Mouse (Mus musculus): ENCODE measurements around the gene Nme1. TPM values are rescaled to one million over a fixed set of nuclear protein-coding genes. Genes with fewer than 3 reads are reported as not detected.

Nme1 gene
- polyA plus RNA-seq (2015; fragmentation: Nextera tagmentation; extraction: Ambion mirVana), result 136 and 162 TPM in 2 replicates

- H3K27me3 ChIP-seq (ENCODE audit: control insufficient read depth, insufficient read depth, low read length), result no peaks in the 10 kb centered on the region
Measured at GRCm38 (mm10) chr11:93968005-93968847, at the start of gene Nme1, which contains the start of gene Gm20390. Gene Nme1, minus strand, starts transcription at chr11:93968521. Gene Gm20390, minus strand, starts transcription at chr11:93968293.

GRCm38 (mm10) chr11:94003346-94003745, 35.0 kb upstream of the Nme1 start:
- no peak overlapping the region for H3K27ac ChIP-seq (ENCODE audit: low read length)
- peaks cover 4% of the 10 kb centered on the region for H3K4me1 ChIP-seq (ENCODE audit: control insufficient read depth, insufficient read depth, low read length)
- no peaks in the 10 kb centered on the region for H3K9me3 ChIP-seq (replicated peaks; ENCODE audit: control insufficient read depth, low read length)
- H3K36me3 ChIP-seq (ENCODE audit: control insufficient read depth, insufficient read depth, low read length), result no peaks in the 10 kb centered on the region
- WGBS, result 91% methylated on average over 2 of the region's 2 CpGs
- H3K4me2 ChIP-seq (ENCODE audit: low read depth, low read length), result no peak overlapping the region
- H3K27me3 ChIP-seq (ENCODE audit: control insufficient read depth, insufficient read depth, low read length), result no peaks in the 10 kb centered on the region
- no peak for ATAC-seq (ENCODE audit: insufficient read depth, low FRiP score)
- no peak overlapping the region for H3K4me3 ChIP-seq (replicated peaks; ENCODE audit: low read length)
- H3K9ac ChIP-seq (ENCODE audit: low read length), result no peak overlapping the region

More at GRCm38 (mm10) chr11:93968005-93968847, at the start of gene Nme1, which contains the start of gene Gm20390:
- Histone ChIP-seq H3K4me1 (ENCODE audit: control insufficient read depth, insufficient read depth, low read length) (peaks cover 6% of the 10 kb centered on the region), H3K4me3 (replicated peaks; ENCODE audit: low read length) (peak within 1 kb of the TSS; percentile 69), H3K27ac (ENCODE audit: low read length) (peak within 1 kb of the TSS; percentile 58), H3K9me3 (replicated peaks; ENCODE audit: control insufficient read depth, low read length) (no peaks in the 10 kb centered on the region), H3K4me2 (ENCODE audit: low read depth, low read length) (peak within 1 kb of the TSS; percentile 84), H3K9ac (ENCODE audit: low read length) (peak within 1 kb of the TSS; percentile 81), H3K36me3 (ENCODE audit: control insufficient read depth, insufficient read depth, low read length) (peaks cover 7% of the 10 kb centered on the region; the same call in 1 of the 2 replicates)
- under 1% methylated on average over 40 of the region's 40 CpGs for WGBS
- peak; percentile 97 for ATAC-seq (ENCODE audit: insufficient read depth, low FRiP score)

GRCm38 (mm10) chr11:93999276-93999675, 31.0 kb upstream of the Nme1 start:
- peaks cover 17% of the 10 kb centered on the region for H3K4me1 ChIP-seq (ENCODE audit: control insufficient read depth, insufficient read depth, low read length)
- no peak overlapping the region for H3K4me2 ChIP-seq (ENCODE audit: low read depth, low read length)
- no peaks in the 10 kb centered on the region for H3K36me3 ChIP-seq (ENCODE audit: control insufficient read depth, insufficient read depth, low read length)
- no peak overlapping the region for H3K27ac ChIP-seq (ENCODE audit: low read length)
- ATAC-seq (ENCODE audit: insufficient read depth, low FRiP score), result no peak
- no peak overlapping the region for H3K4me3 ChIP-seq (replicated peaks; ENCODE audit: low read length)
- no peaks in the 10 kb centered on the region for H3K9me3 ChIP-seq (replicated peaks; ENCODE audit: control insufficient read depth, low read length)
- no peak overlapping the region for H3K9ac ChIP-seq (ENCODE audit: low read length)
- no peaks in the 10 kb centered on the region for H3K27me3 ChIP-seq (ENCODE audit: control insufficient read depth, insufficient read depth, low read length)

GRCm38 (mm10) chr11:93997141-93997775, 28.9 kb upstream of the Nme1 start:
- no peak for ATAC-seq (ENCODE audit: insufficient read depth, low FRiP score)
- H3K27ac ChIP-seq (ENCODE audit: low read length), result 0 out of 2 replicates have a peak overlapping the region, but pooled peaks have one; percentile 33

GRCm38 (mm10) chr11:93996306-93997140, 28.2 kb upstream of the Nme1 start:
- Histone ChIP-seq H3K4me2 (ENCODE audit: low read depth, low read length) (peak overlapping the region; percentile 79), H3K4me3 (replicated peaks; ENCODE audit: low read length) (peak overlapping the region; percentile 95), H3K27me3 (ENCODE audit: control insufficient read depth, insufficient read depth, low read length) (no peaks in the 10 kb centered on the region), H3K9me3 (replicated peaks; ENCODE audit: control insufficient read depth, low read length) (no peaks in the 10 kb centered on the region), H3K36me3 (ENCODE audit: control insufficient read depth, insufficient read depth, low read length) (no peaks in the 10 kb centered on the region), H3K9ac (ENCODE audit: low read length) (peak overlapping the region; percentile 98), H3K4me1 (ENCODE audit: control insufficient read depth, insufficient read depth, low read length) (peaks cover 17% of the 10 kb centered on the region), H3K27ac (ENCODE audit: low read length) (peak overlapping the region; percentile 98)
- peak; percentile 8; the same call in 1 of the 2 replicates for ATAC-seq (ENCODE audit: insufficient read depth, low FRiP score)
- WGBS, result under 1% methylated on average over 56 of the region's 58 CpGs

More at GRCm38 (mm10) chr11:93997141-93997775, 28.9 kb upstream of the Nme1 start:
- H3K4me3 ChIP-seq (replicated peaks; ENCODE audit: low read length), result peak overlapping the region; percentile 95
- H3K27me3 ChIP-seq (ENCODE audit: control insufficient read depth, insufficient read depth, low read length), result no peaks in the 10 kb centered on the region
- no peaks in the 10 kb centered on the region for H3K36me3 ChIP-seq (ENCODE audit: control insufficient read depth, insufficient read depth, low read length)
- WGBS, result 26% methylated on average over 13 of the region's 13 CpGs
- peak overlapping the region; percentile 79 for H3K4me2 ChIP-seq (ENCODE audit: low read depth, low read length)
- H3K9me3 ChIP-seq (replicated peaks; ENCODE audit: control insufficient read depth, low read length), result no peaks in the 10 kb centered on the region
- H3K9ac ChIP-seq (ENCODE audit: low read length), result peak overlapping the region; percentile 98
- H3K4me1 ChIP-seq (ENCODE audit: control insufficient read depth, insufficient read depth, low read length), result peaks cover 17% of the 10 kb centered on the region

GRCm38 (mm10) chr11:93995720-93996305, 27.5 kb upstream of the Nme1 start, which contains the start of gene Spag9:
Gene Spag9, plus strand, starts transcription at chr11:93996091.
- peak within 1 kb of the TSS; percentile 100 for H3K27ac ChIP-seq (ENCODE audit: low read length)
- peak within 1 kb of the TSS; percentile 79 for H3K4me2 ChIP-seq (ENCODE audit: low read depth, low read length)
- H3K4me3 ChIP-seq (replicated peaks; ENCODE audit: low read length), result peak within 1 kb of the TSS; percentile 95
- WGBS, result under 1% methylated on average over 55 of the region's 70 CpGs
- no peaks in the 10 kb centered on the region for H3K36me3 ChIP-seq (ENCODE audit: control insufficient read depth, insufficient read depth, low read length)
- peaks cover 17% of the 10 kb centered on the region for H3K4me1 ChIP-seq (ENCODE audit: control insufficient read depth, insufficient read depth, low read length)
- H3K27me3 ChIP-seq (ENCODE audit: control insufficient read depth, insufficient read depth, low read length), result no peaks in the 10 kb centered on the region
- H3K9me3 ChIP-seq (replicated peaks; ENCODE audit: control insufficient read depth, low read length), result no peaks in the 10 kb centered on the region
- peak; percentile 93 for ATAC-seq (ENCODE audit: insufficient read depth, low FRiP score)
- peak within 1 kb of the TSS; percentile 98 for H3K9ac ChIP-seq (ENCODE audit: low read length)

GRCm38 (mm10) chr11:93995111-93995719, 26.9 kb upstream of the Nme1 start:
- Histone ChIP-seq H3K9ac (ENCODE audit: low read length) (peak overlapping the region; percentile 98), H3K4me3 (replicated peaks; ENCODE audit: low read length) (peak overlapping the region; percentile 95), H3K27ac (ENCODE audit: low read length) (peak overlapping the region; percentile 100), H3K27me3 (ENCODE audit: control insufficient read depth, insufficient read depth, low read length) (no peaks in the 10 kb centered on the region), H3K4me2 (ENCODE audit: low read depth, low read length) (peak overlapping the region; percentile 76), H3K36me3 (ENCODE audit: control insufficient read depth, insufficient read depth, low read length) (no peaks in the 10 kb centered on the region), H3K9me3 (replicated peaks; ENCODE audit: control insufficient read depth, low read length) (no peaks in the 10 kb centered on the region), H3K4me1 (ENCODE audit: control insufficient read depth, insufficient read depth, low read length) (peaks cover 17% of the 10 kb centered on the region)
- peak; percentile 76 for ATAC-seq (ENCODE audit: insufficient read depth, low FRiP score)
- WGBS, result 3% methylated on average over 15 of the region's 15 CpGs

GRCm38 (mm10) chr11:93994531-93994930, 26.2 kb upstream of the Nme1 start:
- peak overlapping the region; percentile 76 for H3K4me2 ChIP-seq (ENCODE audit: low read depth, low read length)
- H3K36me3 ChIP-seq (ENCODE audit: control insufficient read depth, insufficient read depth, low read length), result no peaks in the 10 kb centered on the region
- 45% methylated on average over 5 of the region's 5 CpGs for WGBS
- peaks cover 17% of the 10 kb centered on the region for H3K4me1 ChIP-seq (ENCODE audit: control insufficient read depth, insufficient read depth, low read length)
- no peak for ATAC-seq (ENCODE audit: insufficient read depth, low FRiP score)
- no peaks in the 10 kb centered on the region for H3K9me3 ChIP-seq (replicated peaks; ENCODE audit: control insufficient read depth, low read length)
- peak overlapping the region; percentile 100 for H3K27ac ChIP-seq (ENCODE audit: low read length)
- peak overlapping the region; percentile 95 for H3K4me3 ChIP-seq (replicated peaks; ENCODE audit: low read length)
- H3K9ac ChIP-seq (ENCODE audit: low read length), result peak overlapping the region; percentile 98
- H3K27me3 ChIP-seq (ENCODE audit: control insufficient read depth, insufficient read depth, low read length), result no peaks in the 10 kb centered on the region
